Mouse (Mus musculus): ENCODE measurements around the gene Mpp5. TPM values are rescaled to one million over a fixed set of nuclear protein-coding genes. Genes with fewer than 3 reads are reported as not detected.
A peak's percentile ranks its signal among the peaks of the same experiment; 100 is the strongest.

Gene Mpp5
- polyA plus RNA-seq, 1 experiment from 2014 or later, result 25.3 TPM

GRCm38 (mm10) chr12:78777916-78778315 lies 29.2 kb downstream of the Mpp5 start:
- Histone ChIP-seq H3K4me3 (replicated peaks) (no peak overlapping the region), H3K9me3 (no peaks in the 10 kb centered on the region), H3K9ac (no peak overlapping the region), H3K36me3 (no peaks in the 10 kb centered on the region), H3K27me3 (replicated peaks) (no peaks in the 10 kb centered on the region), H3K4me2 (replicated peaks) (no peak overlapping the region), H3K27ac (no peak overlapping the region), H3K4me1 (replicated peaks) (0 out of 2 replicates have a peak, but pooled peaks cover 5% of the 10 kb centered on the region)
- ATAC-seq, result no peak
- 31% methylated on average over 2 of the region's 2 CpGs for WGBS

GRCm38 (mm10) chr12:78778423-78779067 lies 29.8 kb downstream of the Mpp5 start:
- H3K27ac ChIP-seq, result no peak overlapping the region
- 68% methylated on average over 4 of the region's 4 CpGs for whole genome bisulfite sequencing

GRCm38 (mm10) chr12:78788266-78788873 lies 39.7 kb downstream of the Mpp5 start:
- 31% methylated on average over 3 of the region's 3 CpGs for WGBS
- no peaks in the 10 kb centered on the region for H3K36me3 ChIP-seq
- 0 out of 2 replicates have a peak, but pooled peaks cover 4% of the 10 kb centered on the region for H3K4me1 ChIP-seq (replicated peaks)
- no peak overlapping the region for H3K27ac ChIP-seq
- no peaks in the 10 kb centered on the region for H3K9me3 ChIP-seq
- no peak overlapping the region for H3K9ac ChIP-seq
- no peak for ATAC-seq
- H3K4me2 ChIP-seq (replicated peaks), result 0 out of 2 replicates have a peak overlapping the region, but pooled peaks have one; percentile 7
- no peak overlapping the region for H3K4me3 ChIP-seq (replicated peaks)
- no peaks in the 10 kb centered on the region for H3K27me3 ChIP-seq (replicated peaks)

More at GRCm38 (mm10) chr12:78778423-78779067, 29.8 kb downstream of the Mpp5 start:
- peak; percentile 47; the same call in 1 of the 2 replicates for ATAC-seq
- no peaks in the 10 kb centered on the region for H3K9me3 ChIP-seq
- no peak overlapping the region for H3K4me3 ChIP-seq (replicated peaks)
- H3K9ac ChIP-seq, result no peak overlapping the region
- no peaks in the 10 kb centered on the region for H3K36me3 ChIP-seq
- H3K4me1 ChIP-seq (replicated peaks), result 0 out of 2 replicates have a peak, but pooled peaks cover 2% of the 10 kb centered on the region
- no peaks in the 10 kb centered on the region for H3K27me3 ChIP-seq (replicated peaks)
- no peak overlapping the region for H3K4me2 ChIP-seq (replicated peaks)

- 0 out of 2 replicates have a peak, but pooled peaks cover 4% of the 10 kb centered on the region for H3K4me1 ChIP-seq (replicated peaks)
- no peak overlapping the region for H3K9ac ChIP-seq
- no peak overlapping the region for H3K4me2 ChIP-seq (replicated peaks)
- no peak overlapping the region for H3K4me3 ChIP-seq (replicated peaks)
- ATAC-seq, result no peak
- no peaks in the 10 kb centered on the region for H3K27me3 ChIP-seq (replicated peaks)
- H3K27ac ChIP-seq, result no peak overlapping the region
- H3K9me3 ChIP-seq, result no peaks in the 10 kb centered on the region
- WGBS, result 21% methylated on average over 2 of the region's 2 CpGs
- H3K36me3 ChIP-seq, result no peaks in the 10 kb centered on the region
These were observed 42.1 kb downstream of the Mpp5 start for GRCm38 (mm10) chr12:78790791-78791190.

- Histone ChIP-seq H3K4me2 (replicated peaks) (no peak overlapping the region), H3K4me3 (replicated peaks) (no peak overlapping the region), H3K27me3 (replicated peaks) (no peaks in the 10 kb centered on the region), H3K9me3 (no peaks in the 10 kb centered on the region), H3K9ac (no peak overlapping the region), H3K36me3 (no peaks in the 10 kb centered on the region), H3K4me1 (replicated peaks) (0 out of 2 replicates have a peak, but pooled peaks cover 3% of the 10 kb centered on the region), H3K27ac (no peak overlapping the region)
- 20% methylated on average over 1 of the region's 1 CpGs for WGBS
- peak; percentile 79 for ATAC-seq
These were observed 45.5 kb downstream of the Mpp5 start for GRCm38 (mm10) chr12:78794236-78794635.

GRCm38 (mm10) chr12:78800036-78800435 lies 51.3 kb downstream of the Mpp5 start:
- Histone ChIP-seq H3K4me3 (replicated peaks) (no peak overlapping the region), H3K27me3 (replicated peaks) (no peaks in the 10 kb centered on the region), H3K27ac (no peak overlapping the region), H3K9ac (no peak overlapping the region), H3K4me1 (replicated peaks) (no peaks in the 10 kb centered on the region), H3K9me3 (no peaks in the 10 kb centered on the region), H3K36me3 (no peaks in the 10 kb centered on the region), H3K4me2 (replicated peaks) (no peak overlapping the region)
- ATAC-seq, result no peak
- WGBS, result 83% methylated on average over 3 of the region's 3 CpGs

GRCm38 (mm10) chr12:78801836-78802235 lies 53.1 kb downstream of the Mpp5 start:
- ATAC-seq, result no peak
- H3K36me3 ChIP-seq, result no peaks in the 10 kb centered on the region
- no peak overlapping the region for H3K4me2 ChIP-seq (replicated peaks)
- no peak overlapping the region for H3K27ac ChIP-seq
- no peak overlapping the region for H3K4me3 ChIP-seq (replicated peaks)
- H3K9ac ChIP-seq, result no peak overlapping the region
- no peaks in the 10 kb centered on the region for H3K9me3 ChIP-seq
- no peaks in the 10 kb centered on the region for H3K4me1 ChIP-seq (replicated peaks)
- H3K27me3 ChIP-seq (replicated peaks), result no peaks in the 10 kb centered on the region

GRCm38 (mm10) chr12:78814437-78814836 lies 65.7 kb downstream of the Mpp5 start:
- Histone ChIP-seq H3K36me3 (no peaks in the 10 kb centered on the region), H3K9ac (no peak overlapping the region), H3K27me3 (replicated peaks) (no peaks in the 10 kb centered on the region), H3K4me1 (replicated peaks) (no peaks in the 10 kb centered on the region), H3K4me2 (replicated peaks) (no peak overlapping the region), H3K4me3 (replicated peaks) (no peak overlapping the region), H3K27ac (no peak overlapping the region), H3K9me3 (no peaks in the 10 kb centered on the region)
- ATAC-seq, result no peak

GRCm38 (mm10) chr12:78834496-78834895 lies 85.8 kb downstream of the Mpp5 start:
- no peak overlapping the region for H3K4me2 ChIP-seq (replicated peaks)
- 0 out of 2 replicates have a peak, but pooled peaks cover 11% of the 10 kb centered on the region for H3K36me3 ChIP-seq
- H3K27ac ChIP-seq, result no peak overlapping the region
- H3K9ac ChIP-seq, result no peak overlapping the region
- no peak for ATAC-seq
- no peaks in the 10 kb centered on the region for H3K4me1 ChIP-seq (replicated peaks)
- H3K4me3 ChIP-seq (replicated peaks), result no peak overlapping the region
- WGBS, result 90% methylated on average over 2 of the region's 2 CpGs
- H3K27me3 ChIP-seq (replicated peaks), result no peaks in the 10 kb centered on the region
- no peaks in the 10 kb centered on the region for H3K9me3 ChIP-seq

- H3K36me3 ChIP-seq, result peaks cover 9% of the 10 kb centered on the region; the same call in 1 of the 2 replicates
- H3K4me1 ChIP-seq (replicated peaks), result no peaks in the 10 kb centered on the region
- no peak overlapping the region for H3K9ac ChIP-seq
- no peaks in the 10 kb centered on the region for H3K9me3 ChIP-seq
- H3K4me2 ChIP-seq (replicated peaks), result no peak overlapping the region
- 75% methylated on average over 4 of the region's 4 CpGs for WGBS
- no peaks in the 10 kb centered on the region for H3K27me3 ChIP-seq (replicated peaks)
- no peak for ATAC-seq
- no peak overlapping the region for H3K27ac ChIP-seq
- no peak overlapping the region for H3K4me3 ChIP-seq (replicated peaks)
These were observed 91.2 kb downstream of the Mpp5 start for GRCm38 (mm10) chr12:78839906-78840305.

- Histone ChIP-seq H3K27ac (no peak overlapping the region), H3K4me3 (replicated peaks) (no peak overlapping the region), H3K4me1 (replicated peaks) (no peaks in the 10 kb centered on the region), H3K36me3 (peaks cover 7% of the 10 kb centered on the region; the same call in 1 of the 2 replicates), H3K9ac (no peak overlapping the region), H3K27me3 (replicated peaks) (no peaks in the 10 kb centered on the region), H3K4me2 (replicated peaks) (no peak overlapping the region), H3K9me3 (no peaks in the 10 kb centered on the region)
- 92% methylated on average over 1 of the region's 1 CpGs for WGBS
- no peak for ATAC-seq
These were observed 93.7 kb downstream of the Mpp5 start for GRCm38 (mm10) chr12:78842429-78842828.

GRCm38 (mm10) chr12:78848246-78848645 lies 99.5 kb downstream of the Mpp5 start:
- H3K9me3 ChIP-seq, result no peaks in the 10 kb centered on the region
- no peak overlapping the region for H3K4me3 ChIP-seq (replicated peaks)
- H3K4me1 ChIP-seq (replicated peaks), result no peaks in the 10 kb centered on the region
- H3K27me3 ChIP-seq (replicated peaks), result no peaks in the 10 kb centered on the region
- no peak for ATAC-seq
- H3K4me2 ChIP-seq (replicated peaks), result no peak overlapping the region
- no peaks in the 10 kb centered on the region; the same call in 1 of the 2 replicates for H3K36me3 ChIP-seq
- H3K27ac ChIP-seq, result no peak overlapping the region
- WGBS, result 84% methylated on average over 4 of the region's 4 CpGs
- H3K9ac ChIP-seq, result no peak overlapping the region

Data from intestine, embryonic 15.5 days (tissue).